Mouse (Mus musculus) lung, embryonic 14.5 days (tissue): ENCODE measurements around the gene Ssbp4. TPM values are rescaled to one million over a fixed set of nuclear protein-coding genes. Genes with fewer than 3 reads are reported as not detected.
"Not testable (repeated sequence)": the region's sequence is repeated elsewhere in the genome, so short reads cannot be mapped to it uniquely, and the experiment has no call there.

Source experiments
- ATAC-seq: fragments of 200-750 bp; cut with Nextera tagmentation; 2 replicates; pipeline ENCODE4 v1.8.0; 2017; ENCODE audit warnings: mild to moderate bottlenecking, moderate TSS enrichment, moderate library complexity; ENCODE audit not compliant: insufficient read depth
- DNase-seq: peaks from one replicate; pipeline ENCODE4 v3.0.0-alpha.2; 2015
- H3K27ac ChIP-seq: fragments of 300-500 bp; sonication (generic); 2 replicates; pipeline ENCODE4 v1.5.1; 2014; ENCODE audit warnings: low read depth, mild to moderate bottlenecking, moderate library complexity
- H3K27me3 ChIP-seq: fragments of 300-500 bp; sonication (generic); 2 replicates; pipeline ENCODE4 v1.6.1; 2014; ENCODE audit warnings: low read length, control low read depth; ENCODE audit not compliant: insufficient read depth
- H3K36me3 ChIP-seq: fragments of 300-500 bp; sonication (generic); 2 replicates; pipeline ENCODE4 v1.6.1; 2014; ENCODE audit warnings: control low read depth; ENCODE audit not compliant: insufficient read depth
- H3K4me1 ChIP-seq: fragments of 300-500 bp; sonication (generic); 2 replicates; pipeline ENCODE4 v1.6.1; 2014; ENCODE audit warnings: antibody characterized with exemption, control low read depth; ENCODE audit not compliant: insufficient read depth
- H3K4me2 ChIP-seq: fragments of 300-500 bp; sonication (generic); 2 replicates; pipeline ENCODE4 v1.6.1; 2014; ENCODE audit warnings: mild to moderate bottlenecking
- H3K4me3 ChIP-seq: fragments of 300-500 bp; sonication (generic); 2 replicates; pipeline ENCODE4 v1.5.1; 2014; ENCODE audit warnings: low read depth, low read length
- H3K9ac ChIP-seq: fragments of 300-500 bp; sonication (generic); 2 replicates; pipeline ENCODE4 v1.6.1; 2014
- H3K9me3 ChIP-seq: fragments of 300-500 bp; sonication (generic); 2 replicates; pipeline ENCODE4 v1.6.1; 2016; ENCODE audit warnings: low read depth, low read length, control low read depth
- CTCF ChIP-seq: IDR thresholded peaks from 2 replicates; pipeline ENCODE4 v1.5.1; 2016; ENCODE audit warnings: antibody characterized with exemption, low read depth
- WGBS: fragments of 180-500 bp; shearing (Covaris S2); extraction: QIAGEN DNeasy Blood & Tissue Kit; methylation state at CpG from one replicate; pipeline ENCODE4 v1.1.7; 2014; 5-methylcytosine and 5-hydroxymethylcytosine counted together
- polyA plus RNA-seq: library from polyadenylated mRNA; unstranded; fragments of >200 nt; fragmentation: Nextera tagmentation; extraction: Ambion mirVana; gene quantifications from 2 replicates; pipeline ENCODE4 v1.2.1, GENCODE M21; 2014

Gene Ssbp4
- polyA plus RNA-seq, 1 experiment from 2014 or later = 143 TPM

GRCm38 (mm10) chr8:70591569-70591968 is 17.1 kb downstream of the Ssbp4 start:
- Histone ChIP-seq H3K9ac (no peak overlapping the region), H3K27ac (0 out of 2 replicates have a peak overlapping the region, but pooled peaks have one; percentile 12), H3K4me3 (no peak overlapping the region), H3K4me1 (peaks cover 4% of the 10 kb centered on the region), H3K27me3 (no peaks in the 10 kb centered on the region), H3K4me2 (no peak overlapping the region), H3K9me3 (no peaks in the 10 kb centered on the region), H3K36me3 (peaks cover 54% of the 10 kb centered on the region)
- WGBS = 85% methylated on average over 12 of the region's 12 CpGs
- no peak for TF ChIP-seq CTCF
- DNase-seq (no peak), ATAC-seq (no peak)

GRCm38 (mm10) chr8:70587955-70588354 is 20.7 kb downstream of the Ssbp4 start:
- not testable (repeated sequence) for H3K4me1 ChIP-seq, DNase-seq, H3K4me3 ChIP-seq, H3K9ac ChIP-seq, ATAC-seq, H3K27me3 ChIP-seq, H3K27ac ChIP-seq, H3K9me3 ChIP-seq, H3K4me2 ChIP-seq
- WGBS = 94% methylated on average over 4 of the region's 4 CpGs
- H3K36me3 ChIP-seq = peaks cover 76% of the 10 kb centered on the region

DNA sequence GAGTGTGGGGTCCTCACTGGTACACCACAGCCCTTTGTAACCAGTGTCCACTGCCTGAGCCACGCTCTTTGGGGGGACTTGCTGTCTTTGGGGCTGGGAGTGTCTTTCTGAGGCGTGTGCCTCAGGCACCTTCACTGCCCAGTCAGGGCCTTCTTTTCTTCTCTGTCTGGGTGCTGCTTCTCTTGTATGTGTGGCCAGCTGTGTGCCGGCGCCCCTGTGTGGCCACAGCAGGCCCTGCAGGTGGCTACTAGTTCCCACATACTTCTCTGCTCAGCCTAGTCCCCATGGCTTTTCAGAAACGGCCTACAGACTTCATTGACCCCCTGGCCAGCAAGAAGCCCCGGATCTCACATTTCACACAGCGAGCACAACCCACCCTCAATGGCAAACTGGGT is 23.4 kb downstream of the Ssbp4 start:
- H3K4me2 ChIP-seq = no peak overlapping the region
- DNase-seq = peak; percentile 60
- H3K36me3 ChIP-seq = peaks cover 84% of the 10 kb centered on the region
- no peaks in the 10 kb centered on the region for H3K9me3 ChIP-seq
- no peak overlapping the region for H3K4me3 ChIP-seq
- WGBS = 42% methylated on average over 7 of the region's 7 CpGs
- H3K27me3 ChIP-seq = no peaks in the 10 kb centered on the region
- H3K9ac ChIP-seq = no peak overlapping the region
- TF ChIP-seq CTCF = peak; percentile 78
- no peak overlapping the region for H3K27ac ChIP-seq
- ATAC-seq = peak; percentile 75
- no peaks in the 10 kb centered on the region for H3K4me1 ChIP-seq

- no peak overlapping the region for H3K27ac ChIP-seq
- H3K9me3 ChIP-seq = no peaks in the 10 kb centered on the region
- H3K36me3 ChIP-seq = peaks cover 83% of the 10 kb centered on the region
- no peak overlapping the region for H3K4me2 ChIP-seq
- TF ChIP-seq CTCF = no peak
- no peak overlapping the region for H3K4me3 ChIP-seq
- no peaks in the 10 kb centered on the region for H3K27me3 ChIP-seq
- DNase-seq (no peak), ATAC-seq (no peak; the same call in 1 of the 2 replicates)
- WGBS = 83% methylated on average over 9 of the region's 9 CpGs
- H3K4me1 ChIP-seq = no peaks in the 10 kb centered on the region
- H3K9ac ChIP-seq = no peak overlapping the region
These were observed 23.9 kb downstream of the Ssbp4 start for GRCm38 (mm10) chr8:70584606-70585257.

- Histone ChIP-seq H3K27me3 (no peaks in the 10 kb centered on the region), H3K9ac (no peak overlapping the region), H3K36me3 (peaks cover 77% of the 10 kb centered on the region), H3K27ac (no peak overlapping the region), H3K4me1 (no peaks in the 10 kb centered on the region), H3K4me2 (no peak overlapping the region), H3K9me3 (no peaks in the 10 kb centered on the region), H3K4me3 (no peak overlapping the region)
- no peak for TF ChIP-seq CTCF
- ATAC-seq = no peak
- no peak for DNase-seq
- 88% methylated on average over 18 of the region's 18 CpGs for WGBS
These were observed 24.9 kb downstream of the Ssbp4 start for GRCm38 (mm10) chr8:70583476-70584387.

GRCm38 (mm10) chr8:70577207-70577606 is 31.5 kb downstream of the Ssbp4 start:
- Histone ChIP-seq H3K9me3 (no peaks in the 10 kb centered on the region), H3K27ac (no peak overlapping the region), H3K36me3 (peaks cover 44% of the 10 kb centered on the region), H3K4me2 (no peak overlapping the region), H3K4me1 (no peaks in the 10 kb centered on the region), H3K27me3 (no peaks in the 10 kb centered on the region), H3K4me3 (no peak overlapping the region), H3K9ac (no peak overlapping the region)
- WGBS = 85% methylated on average over 3 of the region's 3 CpGs
- TF ChIP-seq CTCF = no peak
- DNase-seq (no peak), ATAC-seq (no peak)

DNA sequence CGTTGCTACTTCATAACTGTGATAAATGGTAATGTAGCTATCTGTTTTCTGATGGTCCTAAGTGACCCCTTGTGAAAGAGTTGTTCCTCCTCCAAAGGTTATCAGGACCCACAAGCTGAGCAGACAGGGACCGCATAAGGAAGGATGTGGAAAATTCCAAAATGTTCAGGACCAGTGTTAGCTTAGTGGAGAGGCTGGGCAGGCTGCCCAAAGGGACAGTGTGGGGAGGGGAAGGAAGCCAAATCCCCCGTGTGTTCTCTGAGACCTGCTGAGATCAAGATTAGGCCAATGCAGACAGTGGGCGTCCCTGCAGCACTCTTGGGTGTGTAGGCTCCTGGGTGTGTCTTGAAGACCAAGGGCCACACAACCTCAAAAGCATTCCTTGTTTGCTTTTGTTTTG is 33.8 kb downstream of the Ssbp4 start:
- no peak overlapping the region for H3K4me3 ChIP-seq
- DNase-seq (no peak), ATAC-seq (no peak; the same call in 1 of the 2 replicates)
- WGBS = 57% methylated on average over 4 of the region's 4 CpGs
- TF ChIP-seq CTCF = no peak
- no peaks in the 10 kb centered on the region for H3K27me3 ChIP-seq
- peaks cover 22% of the 10 kb centered on the region; the same call in 1 of the 2 replicates for H3K36me3 ChIP-seq
- H3K4me1 ChIP-seq = no peaks in the 10 kb centered on the region
- no peak overlapping the region for H3K4me2 ChIP-seq
- no peak overlapping the region for H3K27ac ChIP-seq
- H3K9ac ChIP-seq = no peak overlapping the region
- H3K9me3 ChIP-seq = no peaks in the 10 kb centered on the region
